Mouse (Mus musculus): ENCODE data around the gene Mitf. TPM values are rescaled to one million over a fixed set of nuclear protein-coding genes. Genes with fewer than 3 reads are reported as not detected.

The Mitf gene
- polyA plus RNA-seq, 1 experiment from 2014 or later, result 0.30 TPM

DNA sequence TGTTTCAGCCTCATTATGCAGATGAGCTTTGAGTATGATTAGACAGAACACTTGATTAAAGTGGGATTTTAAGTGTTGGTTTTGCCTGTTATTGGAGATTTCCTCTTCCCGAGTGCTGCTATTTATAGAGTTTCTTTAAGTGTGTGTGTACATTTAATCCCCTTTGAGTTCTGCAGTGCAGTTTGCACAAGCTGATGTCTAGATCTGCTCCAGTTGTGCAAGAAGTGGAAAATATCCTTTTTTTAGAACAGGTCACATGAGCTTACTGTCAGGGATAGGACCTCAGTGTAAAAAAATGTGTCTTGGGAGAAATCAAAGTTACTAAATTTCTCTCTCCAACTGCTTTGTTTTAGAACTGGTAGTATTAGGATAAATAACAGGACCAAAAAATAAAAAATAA, 8.9 kb downstream of the Mitf start:
- Histone ChIP-seq H3K27me3 (ENCODE audit: control insufficient read depth, insufficient read depth, low read length) (no peaks in the 10 kb centered on the region), H3K4me3 (ENCODE audit: low read depth, low read length) (no peak overlapping the region), H3K4me1 (ENCODE audit: control insufficient read depth, insufficient read depth, low read length) (no peaks in the 10 kb centered on the region), H3K9me3 (ENCODE audit: control insufficient read depth, low read length) (no peaks in the 10 kb centered on the region), H3K36me3 (ENCODE audit: control insufficient read depth, insufficient read depth, low read length) (no peaks in the 10 kb centered on the region), H3K27ac (ENCODE audit: low read depth, low read length) (no peak overlapping the region), H3K9ac (ENCODE audit: low read length) (no peak overlapping the region), H3K4me2 (no peak overlapping the region)
- no peak for ATAC-seq (ENCODE audit: low FRiP score)
- DNase-seq (ENCODE audit: low spot score, missing footprints), result peak; percentile 31
- 71% methylated on average over 1 of the region's 1 CpGs for WGBS

- H3K4me2 ChIP-seq, result no peak overlapping the region
- DNase-seq (ENCODE audit: low spot score, missing footprints), result no peak
- no peak overlapping the region for H3K9ac ChIP-seq (ENCODE audit: low read length)
- WGBS, result 78% methylated on average over 1 of the region's 1 CpGs
- ATAC-seq (ENCODE audit: low FRiP score), result no peak
- H3K4me3 ChIP-seq (ENCODE audit: low read depth, low read length), result no peak overlapping the region
- no peaks in the 10 kb centered on the region for H3K27me3 ChIP-seq (ENCODE audit: control insufficient read depth, insufficient read depth, low read length)
- H3K4me1 ChIP-seq (ENCODE audit: control insufficient read depth, insufficient read depth, low read length), result no peaks in the 10 kb centered on the region
- no peaks in the 10 kb centered on the region for H3K36me3 ChIP-seq (ENCODE audit: control insufficient read depth, insufficient read depth, low read length)
- no peak overlapping the region for H3K27ac ChIP-seq (ENCODE audit: low read depth, low read length)
- H3K9me3 ChIP-seq (ENCODE audit: control insufficient read depth, low read length), result no peaks in the 10 kb centered on the region
These were observed 10.0 kb downstream of the Mitf start for GRCm38 (mm10) chr6:97816806-97817205.

GRCm38 (mm10) chr6:97818128-97818527, 11.3 kb downstream of the Mitf start:
- peak; percentile 79 for DNase-seq (ENCODE audit: low spot score, missing footprints)
- no peak for ATAC-seq (ENCODE audit: low FRiP score)
- Histone ChIP-seq H3K9ac (ENCODE audit: low read length) (no peak overlapping the region), H3K36me3 (ENCODE audit: control insufficient read depth, insufficient read depth, low read length) (no peaks in the 10 kb centered on the region), H3K9me3 (ENCODE audit: control insufficient read depth, low read length) (no peaks in the 10 kb centered on the region), H3K27me3 (ENCODE audit: control insufficient read depth, insufficient read depth, low read length) (no peaks in the 10 kb centered on the region), H3K4me1 (ENCODE audit: control insufficient read depth, insufficient read depth, low read length) (no peaks in the 10 kb centered on the region), H3K4me2 (no peak overlapping the region), H3K27ac (ENCODE audit: low read depth, low read length) (no peak overlapping the region), H3K4me3 (ENCODE audit: low read depth, low read length) (no peak overlapping the region)
- 49% methylated on average over 6 of the region's 6 CpGs for WGBS

- DNase-seq (ENCODE audit: low spot score, missing footprints) (no peak), ATAC-seq (ENCODE audit: low FRiP score) (no peak)
- Histone ChIP-seq H3K4me3 (ENCODE audit: low read depth, low read length) (no peak overlapping the region), H3K27ac (ENCODE audit: low read depth, low read length) (no peak overlapping the region), H3K4me2 (no peak overlapping the region), H3K27me3 (ENCODE audit: control insufficient read depth, insufficient read depth, low read length) (no peaks in the 10 kb centered on the region), H3K36me3 (ENCODE audit: control insufficient read depth, insufficient read depth, low read length) (no peaks in the 10 kb centered on the region), H3K9ac (ENCODE audit: low read length) (no peak overlapping the region), H3K9me3 (ENCODE audit: control insufficient read depth, low read length) (no peaks in the 10 kb centered on the region), H3K4me1 (ENCODE audit: control insufficient read depth, insufficient read depth, low read length) (no peaks in the 10 kb centered on the region)
- WGBS, result 88% methylated on average over 5 of the region's 5 CpGs
These were observed 12.1 kb downstream of the Mitf start for GRCm38 (mm10) chr6:97818948-97819347.

GRCm38 (mm10) chr6:97820505-97820904, 13.7 kb downstream of the Mitf start:
- Histone ChIP-seq H3K27ac (ENCODE audit: low read depth, low read length) (no peak overlapping the region), H3K9me3 (ENCODE audit: control insufficient read depth, low read length) (no peaks in the 10 kb centered on the region), H3K27me3 (ENCODE audit: control insufficient read depth, insufficient read depth, low read length) (no peaks in the 10 kb centered on the region), H3K36me3 (ENCODE audit: control insufficient read depth, insufficient read depth, low read length) (no peaks in the 10 kb centered on the region), H3K4me1 (ENCODE audit: control insufficient read depth, insufficient read depth, low read length) (no peaks in the 10 kb centered on the region), H3K4me3 (ENCODE audit: low read depth, low read length) (no peak overlapping the region), H3K9ac (ENCODE audit: low read length) (no peak overlapping the region), H3K4me2 (no peak overlapping the region)
- WGBS, result 83% methylated on average over 8 of the region's 8 CpGs
- peak; percentile 33 for DNase-seq (ENCODE audit: low spot score, missing footprints)
- no peak for ATAC-seq (ENCODE audit: low FRiP score)

DNA sequence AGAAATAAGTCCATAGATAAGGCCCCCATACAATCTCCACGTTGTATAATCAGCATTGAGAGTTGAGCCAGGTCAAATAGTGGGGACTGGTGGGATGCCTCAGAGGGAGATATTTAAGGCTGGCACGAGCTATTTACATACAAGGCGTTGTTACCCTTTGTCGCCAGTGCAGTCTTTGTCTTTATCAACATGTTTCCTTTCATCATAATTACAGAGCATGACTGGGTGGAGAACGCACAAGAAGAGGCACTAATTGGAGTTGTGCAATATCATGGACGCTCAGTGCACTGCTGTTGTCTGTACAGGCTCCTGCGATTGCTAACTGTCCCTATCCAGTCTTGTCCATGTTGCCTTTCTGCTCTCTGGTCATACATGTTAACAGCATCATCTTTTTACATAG, 15.0 kb downstream of the Mitf start:
- Histone ChIP-seq H3K4me1 (ENCODE audit: control insufficient read depth, insufficient read depth, low read length) (no peaks in the 10 kb centered on the region), H3K9ac (ENCODE audit: low read length) (no peak overlapping the region), H3K27me3 (ENCODE audit: control insufficient read depth, insufficient read depth, low read length) (no peaks in the 10 kb centered on the region), H3K4me2 (no peak overlapping the region), H3K36me3 (ENCODE audit: control insufficient read depth, insufficient read depth, low read length) (no peaks in the 10 kb centered on the region), H3K9me3 (ENCODE audit: control insufficient read depth, low read length) (no peaks in the 10 kb centered on the region), H3K4me3 (ENCODE audit: low read depth, low read length) (no peak overlapping the region), H3K27ac (ENCODE audit: low read depth, low read length) (no peak overlapping the region)
- DNase-seq (ENCODE audit: low spot score, missing footprints) (peak; percentile 68), ATAC-seq (ENCODE audit: low FRiP score) (no peak)
- 92% methylated on average over 7 of the region's 7 CpGs for WGBS

GRCm38 (mm10) chr6:97826642-97827275, 19.9 kb downstream of the Mitf start:
- WGBS, result 88% methylated on average over 7 of the region's 7 CpGs
- no peak overlapping the region for H3K4me2 ChIP-seq
- peak; percentile 45 for DNase-seq (ENCODE audit: low spot score, missing footprints)
- ATAC-seq (ENCODE audit: low FRiP score), result no peak
- H3K36me3 ChIP-seq (ENCODE audit: control insufficient read depth, insufficient read depth, low read length), result no peaks in the 10 kb centered on the region
- no peaks in the 10 kb centered on the region for H3K27me3 ChIP-seq (ENCODE audit: control insufficient read depth, insufficient read depth, low read length)
- no peak overlapping the region for H3K9ac ChIP-seq (ENCODE audit: low read length)
- no peaks in the 10 kb centered on the region for H3K4me1 ChIP-seq (ENCODE audit: control insufficient read depth, insufficient read depth, low read length)
- no peak overlapping the region for H3K4me3 ChIP-seq (ENCODE audit: low read depth, low read length)
- H3K27ac ChIP-seq (ENCODE audit: low read depth, low read length), result no peak overlapping the region
- no peaks in the 10 kb centered on the region for H3K9me3 ChIP-seq (ENCODE audit: control insufficient read depth, low read length)

DNA sequence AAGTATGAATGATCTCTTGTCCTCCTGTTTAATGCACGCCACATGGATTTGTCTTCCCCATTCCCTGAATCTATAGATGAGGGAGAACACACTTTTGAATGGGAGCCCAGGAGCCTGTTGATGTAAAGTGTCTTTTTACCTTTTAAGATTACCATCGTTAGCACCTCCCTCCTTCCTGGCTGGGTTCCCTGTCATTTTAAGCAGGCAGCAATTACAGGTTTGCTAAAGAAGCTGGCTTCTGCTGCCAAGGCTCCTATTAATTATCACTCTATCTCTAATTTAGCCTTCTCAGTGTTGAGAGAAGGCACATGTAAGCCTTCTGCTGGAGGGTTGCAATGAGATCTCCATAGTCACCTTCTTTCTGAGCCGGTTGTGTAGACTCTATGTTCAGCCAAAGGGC, 21.2 kb downstream of the Mitf start:
- Histone ChIP-seq H3K27me3 (ENCODE audit: control insufficient read depth, insufficient read depth, low read length) (no peaks in the 10 kb centered on the region), H3K9me3 (ENCODE audit: control insufficient read depth, low read length) (no peaks in the 10 kb centered on the region), H3K36me3 (ENCODE audit: control insufficient read depth, insufficient read depth, low read length) (no peaks in the 10 kb centered on the region), H3K27ac (ENCODE audit: low read depth, low read length) (no peak overlapping the region), H3K4me1 (ENCODE audit: control insufficient read depth, insufficient read depth, low read length) (no peaks in the 10 kb centered on the region), H3K4me2 (no peak overlapping the region), H3K9ac (ENCODE audit: low read length) (no peak overlapping the region), H3K4me3 (ENCODE audit: low read depth, low read length) (no peak overlapping the region)
- no peak for ATAC-seq (ENCODE audit: low FRiP score)
- DNase-seq (ENCODE audit: low spot score, missing footprints), result peak; percentile 10
- whole genome bisulfite sequencing, result 91% methylated on average over 3 of the region's 3 CpGs

DNA sequence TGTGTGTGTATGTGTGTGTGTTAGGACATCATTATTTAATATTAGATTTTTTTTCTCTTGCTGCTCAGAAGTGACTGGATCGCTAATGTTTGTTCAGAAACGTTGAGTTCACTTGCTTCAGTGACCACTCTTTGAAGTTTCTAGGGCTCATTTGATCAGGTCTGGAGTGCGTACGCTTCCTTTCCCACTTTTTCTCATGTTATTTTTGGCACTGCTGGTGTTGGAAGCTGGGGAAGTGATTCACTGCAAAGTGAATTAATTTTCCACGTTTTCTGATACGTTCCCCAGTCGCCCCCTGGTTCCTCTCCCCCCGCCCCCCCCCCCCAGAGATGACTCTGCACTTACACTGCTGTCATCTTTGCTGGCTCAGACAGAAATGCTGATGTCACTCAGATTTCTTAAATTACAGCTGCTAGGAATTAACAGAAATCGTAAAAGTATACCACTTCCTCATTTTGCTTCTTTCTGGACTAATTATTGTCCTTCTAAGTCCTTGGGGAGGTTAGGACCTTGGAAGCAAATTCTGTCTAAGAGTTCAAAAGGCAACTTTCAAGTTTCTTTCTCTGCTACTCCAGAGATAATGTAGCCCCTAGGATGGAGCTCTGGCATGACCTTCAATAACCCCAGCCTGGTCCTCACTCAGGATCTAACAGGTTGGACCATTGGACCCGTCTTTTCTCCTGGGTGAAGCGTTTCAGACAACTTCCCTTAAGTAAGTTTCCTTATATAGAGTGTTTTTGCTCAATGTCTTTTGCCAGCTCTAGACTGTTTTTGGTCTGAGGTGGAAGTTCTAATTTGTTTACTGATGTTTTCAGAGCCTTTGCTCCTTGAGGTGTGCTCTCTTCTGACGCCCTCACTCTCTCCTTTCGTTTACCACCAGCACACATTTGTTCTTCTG, 22.2 kb downstream of the Mitf start:
- Histone ChIP-seq H3K27me3 (ENCODE audit: control insufficient read depth, insufficient read depth, low read length) (no peaks in the 10 kb centered on the region), H3K4me1 (ENCODE audit: control insufficient read depth, insufficient read depth, low read length) (no peaks in the 10 kb centered on the region), H3K9me3 (ENCODE audit: control insufficient read depth, low read length) (no peaks in the 10 kb centered on the region), H3K9ac (ENCODE audit: low read length) (no peak overlapping the region), H3K36me3 (ENCODE audit: control insufficient read depth, insufficient read depth, low read length) (no peaks in the 10 kb centered on the region), H3K27ac (ENCODE audit: low read depth, low read length) (no peak overlapping the region), H3K4me3 (ENCODE audit: low read depth, low read length) (no peak overlapping the region), H3K4me2 (no peak overlapping the region)
- peak; percentile 53 for DNase-seq (ENCODE audit: low spot score, missing footprints)
- 79% methylated on average over 13 of the region's 13 CpGs for WGBS
- ATAC-seq (ENCODE audit: low FRiP score), result no peak
